Mouse (Mus musculus) heart, postnatal 25 days (tissue): ENCODE results near the gene Gak. TPM values are rescaled to one million over a fixed set of nuclear protein-coding genes. Genes with fewer than 3 reads are reported as not detected.

Source experiments
- DNase-seq: peaks from one replicate; pipeline ENCODE4 v3.0.0; 2022; ENCODE audit warnings: low spot score
- intact Hi-C: fragments of 180-260 bp; cut with DNase I; formaldehyde crosslinking; loops from one replicate; pipeline ENCODE4 v1.15.1; 2025
- total RNA-seq, 2 experiments: library from RNA; stranded (reverse); gene quantifications; 2 replicates each; pipeline ENCODE4 v1.2.3; 2021

Gak gene
- 10 to 100 TPM; 23.0 to 24.1 TPM for total RNA-seq

- peak; percentile 88 for DNase-seq
- intact Hi-C loops, result loop anchor here (5.0 kb wide), 2 partner anchors 37 to 198 kb away; partner anchors contain the start of genes Atp5k and Dgkq
These were observed at the start of gene Gak, which contains the start of gene Tmem175 for GRCm38 (mm10) chr5:108629634-108630483. Gak (minus strand) TSS chr5:108629755. Tmem175 (plus strand) TSS chr5:108629770.

GRCm38 (mm10) chr5:108678296-108678854 lies 48.8 kb upstream of the Gak start:
- intact Hi-C loops, result no loop called here
- DNase-seq, result no peak

- intact Hi-C loops, result no loop called here
- peak; percentile 20 for DNase-seq
These were observed 48.2 kb upstream of the Gak start for GRCm38 (mm10) chr5:108677605-108678295.

GRCm38 (mm10) chr5:108676772-108677498 lies 47.4 kb upstream of the Gak start:
- intact Hi-C loops, result no loop called here
- DNase-seq, result no peak

GRCm38 (mm10) chr5:108675251-108675816 lies 45.8 kb upstream of the Gak start, which contains the start of gene Slc26a1:
Slc26a1 (minus strand) TSS chr5:108675569.
- intact Hi-C loops, result no loop called here
- no peak for DNase-seq

- DNase-seq, result no peak
- intact Hi-C loops, result no loop called here
These were observed 45.1 kb upstream of the Gak start for GRCm38 (mm10) chr5:108674624-108675023.

GRCm38 (mm10) chr5:108671757-108672156 lies 42.2 kb upstream of the Gak start:
- DNase-seq, result no peak
- intact Hi-C loops, result loop anchor here (2.0 kb wide), 1 partner anchor 55 kb away; no protein-coding TSS in a partner anchor

- intact Hi-C loops, result loop anchor here (2.0 kb wide), 1 partner anchor 56 kb away; no protein-coding TSS in a partner anchor
- DNase-seq, result no peak
These were observed 41.2 kb upstream of the Gak start for GRCm38 (mm10) chr5:108670785-108671184.

GRCm38 (mm10) chr5:108669986-108670385 lies 40.4 kb upstream of the Gak start:
- intact Hi-C loops, result loop anchor here (2.0 to 5.0 kb wide), 3 partner anchors 23 to 57 kb away; partner anchors contain the start of genes Fgfrl1, Gak and Tmem175
- DNase-seq, result no peak

GRCm38 (mm10) chr5:108668977-108669936 lies 39.7 kb upstream of the Gak start, which contains the start of gene Dgkq:
Dgkq (minus strand) TSS chr5:108669672.
- peak; percentile 83 for DNase-seq
- intact Hi-C loops, result loop anchor here (2.0 to 5.0 kb wide), 2 partner anchors 24 to 42 kb away; partner anchors contain the start of genes Fgfrl1, Gak and Tmem175

- intact Hi-C loops, result loop anchor here (2.0 to 5.0 kb wide), 2 partner anchors 24 to 41 kb away; partner anchors contain the start of genes Fgfrl1, Gak and Tmem175
- no peak for DNase-seq
These were observed 38.9 kb upstream of the Gak start for GRCm38 (mm10) chr5:108668387-108668932.

- DNase-seq, result no peak
- intact Hi-C loops, result loop anchor here (5.0 kb wide), 1 partner anchor 40 kb away; the partner anchor contains the start of genes Gak and Tmem175
These were observed 37.8 kb upstream of the Gak start for GRCm38 (mm10) chr5:108667370-108667769.

- no peak for DNase-seq
- intact Hi-C loops, result loop anchor here (5.0 kb wide), 1 partner anchor 38 kb away; the partner anchor contains the start of genes Gak and Tmem175
These were observed 35.5 kb upstream of the Gak start for GRCm38 (mm10) chr5:108665066-108665465.

- intact Hi-C loops, result no loop called here
These were observed 33.2 kb upstream of the Gak start for GRCm38 (mm10) chr5:108662772-108663171.

GRCm38 (mm10) chr5:108660632-108661268 lies 31.2 kb upstream of the Gak start:
- peak; percentile 86 for DNase-seq
- intact Hi-C loops, result no loop called here

More at GRCm38 (mm10) chr5:108662772-108663171, 33.2 kb upstream of the Gak start:
- DNase-seq, result no peak

GRCm38 (mm10) chr5:108659698-108660631 lies 30.4 kb upstream of the Gak start, which contains the start of gene Idua:
Idua (plus strand) TSS chr5:108660331.
- DNase-seq, result no peak
- intact Hi-C loops, result no loop called here
